Mouse (Mus musculus): ENCODE data around the gene Tom1l2.

GRCm38 (mm10) chr11:60244503-60245143, 108.1 kb downstream of the Tom1l2 start:
- no peak for TF ChIP-seq EP300 (IDR thresholded peaks at IDR 0.05; ENCODE audit: low read depth)
- TF ChIP-seq CTCF (IDR thresholded peaks at IDR 0.05; ENCODE audit: low read depth): no peak
